Mouse (Mus musculus) embryonic facial prominence, embryonic 15.5 days (tissue): ENCODE data around the gene Vmn1r73. TPM values are rescaled to one million over a fixed set of nuclear protein-coding genes. Genes with fewer than 3 reads are reported as not detected.

Source experiments
- ATAC-seq: fragments of 200-750 bp; cut with Nextera tagmentation; 2 replicates; pipeline ENCODE4 v1.8.0; 2017; ENCODE audit warnings: low read depth, moderate TSS enrichment; ENCODE audit not compliant: insufficient number of reproducible peaks, low FRiP score, low TSS enrichment
- H3K27ac ChIP-seq: fragments of 300-500 bp; sonication (generic); replicated peaks from 2 replicates; pipeline ENCODE4 v1.5.1; 2015; ENCODE audit warnings: mild to moderate bottlenecking, inconsistent platforms
- H3K27me3 ChIP-seq: fragments of 300-500 bp; sonication (generic); 2 replicates; pipeline ENCODE4 v1.6.1; 2015; ENCODE audit warnings: inconsistent platforms
- H3K36me3 ChIP-seq: fragments of 300-500 bp; sonication (generic); 2 replicates; pipeline ENCODE4 v1.6.1; 2015; ENCODE audit warnings: mild to moderate bottlenecking, inconsistent platforms
- H3K4me1 ChIP-seq: fragments of 300-500 bp; sonication (generic); 2 replicates; pipeline ENCODE4 v1.6.1; 2015; ENCODE audit warnings: inconsistent platforms
- H3K4me2 ChIP-seq: fragments of 300-500 bp; sonication (generic); replicated peaks from 2 replicates; pipeline ENCODE4 v1.6.1; 2015; ENCODE audit warnings: mild to moderate bottlenecking, inconsistent platforms
- H3K4me3 ChIP-seq: fragments of 300-500 bp; sonication (generic); replicated peaks from 2 replicates; pipeline ENCODE4 v1.5.1; 2015; ENCODE audit warnings: mild to moderate bottlenecking, inconsistent platforms
- H3K9ac ChIP-seq: fragments of 300-500 bp; sonication (generic); 2 replicates; pipeline ENCODE4 v1.6.1; 2015; ENCODE audit warnings: inconsistent platforms
- H3K9me3 ChIP-seq: fragments of 300-500 bp; sonication (generic); replicated peaks from 2 replicates; pipeline ENCODE4 v1.6.1; 2016; ENCODE audit warnings: inconsistent platforms
- WGBS: fragments of 180-500 bp; shearing (Covaris S2); methylation state at CpG from one replicate; pipeline ENCODE4 v1.1.7; 2015; 5-methylcytosine and 5-hydroxymethylcytosine counted together
- polyA plus RNA-seq: library from polyadenylated mRNA; unstranded; fragments of >200 nt; fragmentation: Nextera tagmentation; extraction: Ambion mirVana; gene quantifications from 2 replicates; pipeline ENCODE4 v1.2.1, GENCODE M21; 2015

Vmn1r73 gene
- polyA plus RNA-seq: 0.05 TPM in 1 of 2 replicates, not detected in the other

GRCm38 (mm10) chr7:11729966-11730365 is at the start of gene Vmn1r73:
TSS of gene Vmn1r73 (plus strand) at chr7:11730266.
- no peaks in the 10 kb centered on the region for H3K4me1 ChIP-seq
- peaks cover 17% of the 10 kb centered on the region; the same call in 1 of the 2 replicates for H3K9me3 ChIP-seq
- no peak within 1 kb of the TSS for H3K4me3 ChIP-seq
- H3K9ac ChIP-seq: no peak within 1 kb of the TSS
- H3K36me3 ChIP-seq: no peaks in the 10 kb centered on the region
- no peak within 1 kb of the TSS for H3K27ac ChIP-seq
- ATAC-seq: no peak
- WGBS: 88% methylated on average over 1 of the region's 1 CpGs
- H3K4me2 ChIP-seq: no peak within 1 kb of the TSS
- H3K27me3 ChIP-seq: no peaks in the 10 kb centered on the region

Other genes with a start within 250 kb of the Vmn1r73 start
- gene Zscan4-ps2, start 216.0 kb upstream of the Vmn1r73 start, polyA plus RNA-seq: not detected in 2 replicates
- not detected in 2 replicates for gene Zscan4-ps3, start 121.0 kb upstream of the Vmn1r73 start, polyA plus RNA-seq
- not detected in 2 replicates for gene Vmn1r72, start 50.1 kb upstream of the Vmn1r73 start, polyA plus RNA-seq
- not detected in 2 replicates for gene Vmn1r74, start 103.7 kb downstream of the Vmn1r73 start, polyA plus RNA-seq
- not detected in 2 replicates for gene Vmn1r75, start 144.4 kb downstream of the Vmn1r73 start, polyA plus RNA-seq
- gene Vmn1r76, start 207.9 kb downstream of the Vmn1r73 start, polyA plus RNA-seq: not detected in 2 replicates